Mouse (Mus musculus) cerebellum, postnatal 14 days (tissue): ENCODE data around the gene Olfr926.
"Not testable (repeated sequence)": the region's sequence is repeated elsewhere in the genome, so short reads cannot be mapped to it uniquely, and the experiment has no call there.

Source experiments
- DNase-seq, 2 experiments: peaks; one replicate each; pipeline ENCODE4 v3.0.0; 2021; ENCODE audit warnings: mixed read lengths in 2 of 2

The Olfr926 gene

GRCm38 (mm10) chr9:38876826-38877225 lies at the start of gene Olfr926:
Gene Olfr926, plus strand, starts transcription at chr9:38877126.
- no peak for DNase-seq

GRCm38 (mm10) chr9:38833027-38833426 lies 43.9 kb upstream of the Olfr926 start:
- no peak for DNase-seq

- no peak for DNase-seq
Measured at GRCm38 (mm10) chr9:38844149-38844548, 32.8 kb upstream of the Olfr926 start, which contains the start of gene Olfr924. Gene Olfr924, plus strand, starts transcription at chr9:38844449.

DNA sequence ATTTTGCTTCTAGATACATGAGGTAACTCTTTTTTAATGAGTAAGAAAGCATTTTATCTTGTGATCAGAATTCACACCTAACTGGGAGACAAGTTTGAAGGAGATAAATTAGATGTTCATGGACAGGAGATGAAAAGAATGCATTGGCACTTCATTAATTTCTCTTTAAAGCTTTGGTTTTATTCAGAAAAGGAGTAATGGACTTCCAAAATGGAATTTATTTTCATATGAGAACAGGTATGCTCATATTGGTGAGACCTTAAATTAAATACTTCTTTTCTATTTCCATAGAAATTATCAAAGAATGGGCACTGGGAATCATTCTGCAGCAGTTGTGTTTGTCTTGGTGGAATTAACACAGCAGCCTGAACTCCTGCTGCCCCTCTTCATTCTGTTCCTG lies 22.2 kb upstream of the Olfr926 start, which contains the start of gene Olfr26:
Gene Olfr26 (plus strand): TSS at position 301 of the 400 bp plus-strand sequence.
- DNase-seq: no peak

DNA sequence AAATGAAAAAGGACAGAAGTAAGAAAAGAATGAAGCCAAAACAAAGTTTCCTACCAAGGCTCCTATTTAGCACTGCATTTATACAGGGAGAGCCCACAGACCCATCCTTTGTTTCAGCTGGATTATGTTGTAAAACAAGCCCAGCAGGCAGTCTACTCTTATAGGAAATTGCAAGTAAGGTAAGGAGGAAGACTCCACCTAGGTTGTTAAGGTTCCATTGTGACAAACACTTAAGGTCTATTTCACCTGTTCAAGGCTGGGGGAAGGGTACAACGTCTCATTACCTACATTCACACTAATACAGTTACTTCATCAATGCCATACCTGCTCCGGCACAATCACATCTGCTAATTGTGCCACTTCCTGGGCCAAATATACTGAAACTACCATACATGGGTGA lies 2.0 kb upstream of the Olfr926 start:
- DNase-seq: not testable (repeated sequence)
